Mouse (Mus musculus) stomach, postnatal 0 days (tissue): ENCODE measurements around the gene Slc24a1.

Source experiments
- CTCF ChIP-seq: IDR thresholded peaks from 2 replicates; pipeline ENCODE4 v1.5.1; 2016; ENCODE audit warnings: antibody characterized with exemption, low read depth, mild to moderate bottlenecking, moderate library complexity
- EP300 ChIP-seq: optimal IDR thresholded peaks from 2 replicates; pipeline ENCODE3; 2016; ENCODE audit warnings: antibody characterized with exemption

GRCm38 (mm10) chr9:64988443-64988842 lies 37.0 kb upstream of the Slc24a1 start:
- TF ChIP-seq EP300 (no peak), CTCF (no peak)
